15 mouse cellular contexts compared by ENCODE assay signal in genomic region chr19:17180506-17180905, GRCm38 (mm10).
DNase-seq lines count a peak whose midpoint lies in the region; ATAC-seq and TF ChIP-seq lines count a peak whose summit lies in the region.
"Had no signal": no experiment of that assay in that cellular context is flagged by ENCODE, and none has a peak within 500 bp of the region (broad histone marks: within the 10 kb centered on the region; RNA-seq: fewer than 3 reads in every experiment).

No protein-coding gene starts in this region.

- H3K36me3 ChIP-seq in heart, embryonic 16.5 days (ENCODE audit: control insufficient read depth, insufficient read depth): no peaks in the 10 kb centered on the region
- no peaks in the 10 kb centered on the region for H3K36me3 ChIP-seq in forebrain, postnatal 0 days (ENCODE audit: insufficient read depth)
- H3K36me3 ChIP-seq in macrophage (ENCODE audit: inconsistent target): no peaks in the 10 kb centered on the region
- H3K36me3 ChIP-seq in limb, embryonic 10.5 days: no peaks in the 10 kb centered on the region
- H3K36me3 ChIP-seq: embryonic facial prominence, embryonic 12.5 days; hindbrain, embryonic 13.5 days had no signal

- intact Hi-C loops in heart, postnatal 14 days (cut with DNase I): no loop called here
- intact Hi-C loops in left cerebral cortex, adult 2 months (cut with DNase I): no loop called here

- no peak overlapping the region for H3K4me3 ChIP-seq in heart, embryonic 16.5 days (ENCODE audit: low read length)
- H3K4me3 ChIP-seq in left cerebral cortex, adult 2 months: no peak overlapping the region
- no peak overlapping the region for H3K4me3 ChIP-seq in forebrain, postnatal 0 days (ENCODE audit: low read depth, low read length)
- H3K4me3 ChIP-seq in macrophage (ENCODE audit: inconsistent target): no peak overlapping the region
- H3K4me3 ChIP-seq in limb, embryonic 10.5 days: no peak overlapping the region
- H3K4me3 ChIP-seq: embryonic facial prominence, embryonic 12.5 days; hindbrain, embryonic 13.5 days had no signal

- TF ChIP-seq CTCF in left cerebral cortex, adult 2 months (IDR thresholded peaks at IDR 0.05): no peak
- TF ChIP-seq CTCF in forebrain, postnatal 0 days (IDR thresholded peaks at IDR 0.05; ENCODE audit: low read depth): no peak

- ATAC-seq in heart, embryonic 16.5 days (replicated peaks; ENCODE audit: extremely low read depth, insufficient read depth, low FRiP score): peak; percentile 89
- peak; percentile 83; the same call in 1 of the 2 replicates for ATAC-seq in forebrain, postnatal 0 days
- ATAC-seq: CD4-positive, CD25-positive, alpha-beta regulatory T cell, adult 4 months had no signal

- DNase-seq in heart, postnatal 14 days: no peak
- DNase-seq in left cerebral cortex, adult 11 months (ENCODE audit: low spot score): peak; percentile 17
- no peak for DNase-seq in left cerebral cortex, adult 2 months (ENCODE audit: extremely low spot score in 1 of 2, low spot score in 2 of 2)
- no peak for DNase-seq in forebrain, postnatal 0 days
- no peak for DNase-seq in limb, embryonic 10.5 days (ENCODE audit: low spot score)
- no peak for DNase-seq in ovary, postnatal 36 days (ENCODE audit: low spot score)
- DNase-seq: adrenal gland, postnatal 14 days; gastrocnemius, postnatal 36 days; kidney, adult 2 months; thymus, postnatal 25 days had no signal

- H3K9ac ChIP-seq in heart, embryonic 16.5 days (ENCODE audit: low read length): no peak overlapping the region
- no peak overlapping the region for H3K9ac ChIP-seq in forebrain, postnatal 0 days
- H3K9ac ChIP-seq: embryonic facial prominence, embryonic 12.5 days; hindbrain, embryonic 13.5 days had no signal

- H3K79me2 ChIP-seq in macrophage (ENCODE audit: inconsistent target): no peaks in the 10 kb centered on the region

- H3K27ac ChIP-seq in heart, embryonic 16.5 days (ENCODE audit: low read length): no peak overlapping the region
- no peak overlapping the region; the same call in 1 of the 2 replicates for H3K27ac ChIP-seq in left cerebral cortex, adult 2 months
- no peak overlapping the region for H3K27ac ChIP-seq in forebrain, postnatal 0 days (ENCODE audit: low read depth, low read length)
- peak overlapping the region; percentile 88 for H3K27ac ChIP-seq in macrophage
- no peak overlapping the region for H3K27ac ChIP-seq in limb, embryonic 10.5 days
- H3K27ac ChIP-seq: embryonic facial prominence, embryonic 12.5 days; hindbrain, embryonic 13.5 days had no signal

- no peaks in the 10 kb centered on the region for H3K9me3 ChIP-seq in heart, embryonic 16.5 days (replicated peaks; ENCODE audit: control insufficient read depth, low read length)
- no peaks in the 10 kb centered on the region for H3K9me3 ChIP-seq in forebrain, postnatal 0 days (ENCODE audit: low read length)
- H3K9me3 ChIP-seq in limb, embryonic 10.5 days (replicated peaks): no peaks in the 10 kb centered on the region
- H3K9me3 ChIP-seq: embryonic facial prominence, embryonic 12.5 days; hindbrain, embryonic 13.5 days had no signal

- H3K4me1 ChIP-seq in heart, embryonic 16.5 days (ENCODE audit: control insufficient read depth, insufficient read depth, low read length): peaks cover 5% of the 10 kb centered on the region
- no peaks in the 10 kb centered on the region for H3K4me1 ChIP-seq in forebrain, postnatal 0 days (ENCODE audit: insufficient read depth)
- 0 out of 2 replicates have a peak, but pooled peaks cover 2% of the 10 kb centered on the region for H3K4me1 ChIP-seq in limb, embryonic 10.5 days
- H3K4me1 ChIP-seq: embryonic facial prominence, embryonic 12.5 days; hindbrain, embryonic 13.5 days had no signal

- no peak overlapping the region for H3K4me2 ChIP-seq in heart, embryonic 16.5 days (ENCODE audit: low read depth, low read length)
- no peak overlapping the region for H3K4me2 ChIP-seq in forebrain, postnatal 0 days (ENCODE audit: low read depth)
- H3K4me2 ChIP-seq: embryonic facial prominence, embryonic 12.5 days; hindbrain, embryonic 13.5 days had no signal

- H3K27me3 ChIP-seq in heart, embryonic 16.5 days (ENCODE audit: control insufficient read depth, insufficient read depth, low read length): no peaks in the 10 kb centered on the region
- H3K27me3 ChIP-seq in forebrain, postnatal 0 days (ENCODE audit: insufficient read depth, low read length): no peaks in the 10 kb centered on the region
- no peaks in the 10 kb centered on the region for H3K27me3 ChIP-seq in limb, embryonic 10.5 days (ENCODE audit: low read depth, poor library complexity, severe bottlenecking)
- H3K27me3 ChIP-seq: embryonic facial prominence, embryonic 12.5 days; hindbrain, embryonic 13.5 days had no signal

- WGBS in heart, embryonic 16.5 days: 34% methylated on average over 4 of the region's 4 CpGs
- WGBS in forebrain, postnatal 0 days: 25% methylated on average over 4 of the region's 4 CpGs
- WGBS in macrophage (ENCODE audit: missing documents): 64% methylated on average over 4 of the region's 4 CpGs
- 31% methylated on average over 4 of the region's 4 CpGs for WGBS in limb, embryonic 10.5 days
